ENCODE assay signal across 10 mouse cellular contexts in genomic region chr2:68376660-68377059, GRCm38 (mm10).
DNase-seq lines count a peak whose midpoint lies in the region; ATAC-seq lines count a peak whose summit lies in the region.
"Had no signal": no experiment of that assay in that cellular context is flagged by ENCODE, and none has a peak within 500 bp of the region (broad histone marks: within the 10 kb centered on the region; RNA-seq: fewer than 3 reads in every experiment).

No protein-coding gene starts in this region.

- no peaks in the 10 kb centered on the region for H3K27me3 ChIP-seq in heart, embryonic 11.5 days (ENCODE audit: control insufficient read depth, insufficient read depth, low read length)
- H3K27me3 ChIP-seq in limb, embryonic 10.5 days (ENCODE audit: low read depth, poor library complexity, severe bottlenecking): no peaks in the 10 kb centered on the region

- H3K4me1 ChIP-seq in heart, embryonic 11.5 days (ENCODE audit: control insufficient read depth, insufficient read depth, low read length): peaks cover 75% of the 10 kb centered on the region
- peaks cover 26% of the 10 kb centered on the region for H3K4me1 ChIP-seq in limb, embryonic 10.5 days

- no peak for ATAC-seq in heart, embryonic 11.5 days (replicated peaks; ENCODE audit: insufficient number of reproducible peaks, low FRiP score, low TSS enrichment)
- no peak for ATAC-seq in erythroid progenitor cell, adult 5-6 weeks (replicated peaks; ENCODE audit: low FRiP score, poor library complexity, severe bottlenecking)
- ATAC-seq in megakaryocyte, adult 5-6 weeks (ENCODE audit: poor library complexity, severe bottlenecking): no peak

- 0 out of 2 replicates have a peak overlapping the region, but pooled peaks have one; percentile 29 for H3K9ac ChIP-seq in heart, embryonic 11.5 days (ENCODE audit: low read depth, low read length)

- DNase-seq in adipocyte (ENCODE audit: low spot score): peak; percentile 93
- DNase-seq in cerebellum, adult 11-12 months: peak; percentile 39
- peak; percentile 57 to 63 for DNase-seq in kidney, postnatal 4 days
- DNase-seq in left cerebral cortex, adult 11 months (ENCODE audit: low spot score): no peak
- DNase-seq in limb, embryonic 10.5 days (ENCODE audit: low spot score): no peak

- H3K4me2 ChIP-seq in heart, embryonic 11.5 days: no peak overlapping the region

- 69% methylated on average over 12 of the region's 12 CpGs for WGBS in heart, embryonic 11.5 days (ENCODE audit: insufficient replicate concordance)
- WGBS in limb, embryonic 10.5 days: 89% methylated on average over 12 of the region's 12 CpGs

- peak overlapping the region; percentile 86 for H3K27ac ChIP-seq in heart, embryonic 11.5 days (ENCODE audit: low read depth, low read length)
- H3K27ac ChIP-seq in limb, embryonic 10.5 days: no peak overlapping the region
- H3K27ac ChIP-seq: embryonic facial prominence, embryonic 10.5 days had no signal

- H3K4me3 ChIP-seq in heart, embryonic 11.5 days (ENCODE audit: low read depth, low read length): no peak overlapping the region
- no peak overlapping the region for H3K4me3 ChIP-seq in limb, embryonic 10.5 days
- H3K4me3 ChIP-seq: embryonic facial prominence, embryonic 10.5 days had no signal

- no peaks in the 10 kb centered on the region for H3K9me3 ChIP-seq in heart, embryonic 11.5 days (replicated peaks; ENCODE audit: control insufficient read depth, low read length)
- H3K9me3 ChIP-seq in limb, embryonic 10.5 days (replicated peaks): no peaks in the 10 kb centered on the region
- H3K9me3 ChIP-seq: embryonic facial prominence, embryonic 10.5 days had no signal

- no peaks in the 10 kb centered on the region for H3K36me3 ChIP-seq in heart, embryonic 11.5 days (ENCODE audit: control insufficient read depth, insufficient read depth, low read length)
- H3K36me3 ChIP-seq in limb, embryonic 10.5 days: peaks cover 19% of the 10 kb centered on the region
- H3K36me3 ChIP-seq: G1E had no signal

Comparison
In these comparisons a context has a peak if more than half of its experiments do, and no peak if none do; other contexts are left out.
1. DNase-seq: peak in adipocyte (single experiment), cerebellum, adult 11-12 months (single experiment) and kidney, postnatal 4 days (2 of 2); none in left cerebral cortex, adult 11 months (single experiment) and limb, embryonic 10.5 days (single experiment).